Mouse (Mus musculus) heart, embryonic 12.5 days (tissue): ENCODE measurements around the gene Jmjd6. TPM values are rescaled to one million over a fixed set of nuclear protein-coding genes. Genes with fewer than 3 reads are reported as not detected.
A peak's percentile ranks its signal among the peaks of the same experiment; 100 is the strongest.

Experiments
- ATAC-seq: fragments of 200-750 bp; cut with Nextera tagmentation; 2 replicates; pipeline ENCODE4 v1.8.0; 2017; ENCODE audit warnings: moderate TSS enrichment, moderate library complexity; ENCODE audit not compliant: insufficient number of reproducible peaks, low FRiP score
- H3K27ac ChIP-seq: fragments of 300-500 bp; sonication (generic); 2 replicates; pipeline ENCODE4 v1.5.1; 2016; ENCODE audit warnings: mild to moderate bottlenecking, moderate library complexity; ENCODE audit not compliant: poor library complexity, severe bottlenecking
- H3K27me3 ChIP-seq: fragments of 300-500 bp; sonication (generic); replicated peaks from 2 replicates; pipeline ENCODE4 v1.6.1; 2016; ENCODE audit warnings: mild to moderate bottlenecking, moderate library complexity
- H3K36me3 ChIP-seq: fragments of 300-500 bp; sonication (generic); 2 replicates; pipeline ENCODE4 v1.6.1; 2016; ENCODE audit warnings: mild to moderate bottlenecking, moderate library complexity
- H3K4me1 ChIP-seq: fragments of 300-500 bp; sonication (generic); replicated peaks from 2 replicates; pipeline ENCODE4 v1.6.1; 2016; ENCODE audit warnings: mild to moderate bottlenecking
- H3K4me2 ChIP-seq: fragments of 300-500 bp; sonication (generic); 2 replicates; pipeline ENCODE4 v1.6.1; 2016; ENCODE audit warnings: mild to moderate bottlenecking, moderate library complexity
- H3K4me3 ChIP-seq: fragments of 300-500 bp; sonication (generic); 2 replicates; pipeline ENCODE4 v1.5.1; 2016; ENCODE audit warnings: mild to moderate bottlenecking
- H3K9ac ChIP-seq: fragments of 300-500 bp; sonication (generic); 2 replicates; pipeline ENCODE4 v1.6.1; 2016; ENCODE audit warnings: mild to moderate bottlenecking, moderate library complexity
- H3K9me3 ChIP-seq: fragments of 300-500 bp; sonication (generic); replicated peaks from 2 replicates; pipeline ENCODE4 v1.6.1; 2016; ENCODE audit warnings: mild to moderate bottlenecking, moderate library complexity
- WGBS: fragments of 180-500 bp; shearing (Covaris S2); methylation state at CpG from one replicate; pipeline ENCODE4 v1.1.7; 2016; 5-methylcytosine and 5-hydroxymethylcytosine counted together
- polyA plus RNA-seq: library from polyadenylated mRNA; unstranded; fragments of >200 nt; fragmentation: Nextera tagmentation; extraction: Ambion mirVana; gene quantifications from 2 replicates; pipeline ENCODE4 v1.2.1, GENCODE M21; 2016

Jmjd6 gene
- polyA plus RNA-seq, 1 experiment from 2014 or later: 76.9 TPM

DNA sequence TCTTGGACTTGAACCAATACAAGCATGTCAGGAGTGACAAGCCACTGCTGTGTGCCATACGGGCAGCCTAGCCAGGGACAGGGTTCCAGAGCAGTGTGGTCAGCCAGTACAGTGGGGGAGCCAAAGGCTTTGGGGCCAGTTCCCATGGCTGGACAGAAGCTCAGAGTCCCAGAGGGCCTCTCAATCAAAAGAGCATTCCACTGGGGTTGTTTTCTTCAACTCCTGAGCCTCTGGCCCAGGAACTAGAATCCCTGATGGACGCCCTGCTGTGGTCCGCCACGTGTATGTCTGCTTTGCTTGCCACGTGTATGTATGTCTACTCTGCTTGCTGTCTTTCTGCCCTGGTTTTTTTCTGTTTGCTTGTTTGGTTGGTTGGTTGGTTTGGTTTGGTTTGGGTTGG is 42.1 kb downstream of the Jmjd6 start:
- H3K4me3 ChIP-seq: no peak overlapping the region
- ATAC-seq: peak; percentile 26; the same call in 1 of the 2 replicates
- no peaks in the 10 kb centered on the region for H3K9me3 ChIP-seq
- 58% methylated on average over 5 of the region's 5 CpGs for WGBS
- H3K9ac ChIP-seq: no peak overlapping the region
- no peaks in the 10 kb centered on the region for H3K27me3 ChIP-seq
- no peak overlapping the region for H3K27ac ChIP-seq
- H3K4me1 ChIP-seq: peaks cover 3% of the 10 kb centered on the region
- no peak overlapping the region for H3K4me2 ChIP-seq
- H3K36me3 ChIP-seq: no peaks in the 10 kb centered on the region; the same call in 1 of the 2 replicates

DNA sequence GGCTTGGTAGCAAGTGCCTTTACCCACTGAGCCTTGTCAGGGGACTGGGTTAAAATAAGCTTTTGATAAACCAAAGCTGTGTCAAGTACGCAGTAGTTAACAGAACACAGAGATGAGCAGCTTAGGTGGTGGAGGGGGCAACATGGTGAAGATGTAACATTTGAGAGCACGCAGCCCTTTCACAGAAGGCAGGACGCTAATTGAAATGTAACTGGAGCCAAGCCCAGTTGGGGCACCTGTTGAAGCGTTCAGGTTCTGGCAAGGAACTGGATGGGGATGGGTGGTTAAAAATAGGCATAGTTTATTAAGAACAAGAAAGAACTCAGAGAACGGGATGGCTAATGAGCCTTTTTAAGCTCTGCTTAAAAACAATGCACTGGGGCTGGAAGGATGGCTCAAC is 43.9 kb downstream of the Jmjd6 start:
- Histone ChIP-seq H3K4me2 (no peak overlapping the region), H3K4me3 (no peak overlapping the region), H3K9ac (no peak overlapping the region), H3K36me3 (no peaks in the 10 kb centered on the region; the same call in 1 of the 2 replicates), H3K9me3 (no peaks in the 10 kb centered on the region), H3K27me3 (no peaks in the 10 kb centered on the region), H3K4me1 (peaks cover 3% of the 10 kb centered on the region), H3K27ac (no peak overlapping the region)
- WGBS: 81% methylated on average over 5 of the region's 5 CpGs
- no peak for ATAC-seq

Other genes with a start within 250 kb of the Jmjd6 start
- gene Rhbdf2, start 216.4 kb downstream of the Jmjd6 start, polyA plus RNA-seq: 7.5 and 8.1 TPM in 2 replicates
- gene Prcd, start 189.9 kb downstream of the Jmjd6 start, polyA plus RNA-seq: 0.73 TPM in 1 of 2 replicates, not detected in the other
- 1.3 and 1.4 TPM in 2 replicates for gene Cygb, start 189.1 kb downstream of the Jmjd6 start, polyA plus RNA-seq
- not detected in 2 replicates for gene St6galnac1, start 67.9 kb downstream of the Jmjd6 start, polyA plus RNA-seq
- gene Mxra7, start 15.4 kb downstream of the Jmjd6 start, polyA plus RNA-seq: 24.7 and 27.0 TPM in 2 replicates
- 55.5 and 57.4 TPM in 2 replicates for gene Mettl23, start 171 bp downstream of the Jmjd6 start, polyA plus RNA-seq
- 37.6 and 39.9 TPM in 2 replicates for gene Mfsd11, start 9.0 kb upstream of the Jmjd6 start, polyA plus RNA-seq
- gene Srsf2, start 9.6 kb upstream of the Jmjd6 start, polyA plus RNA-seq: 605 and 640 TPM in 2 replicates
- gene Mgat5b, start 75.4 kb upstream of the Jmjd6 start, polyA plus RNA-seq: 0.75 and 0.85 TPM in 2 replicates